In genomic region chr19:15649368-15649767, GRCm38 (mm10) we compare ENCODE assay signal across 9 mouse cellular contexts.
DNase-seq lines count a peak whose midpoint lies in the region; ATAC-seq and TF ChIP-seq lines count a peak whose summit lies in the region.
"Had no signal": no experiment of that assay in that cellular context is flagged by ENCODE, and none has a peak within 500 bp of the region (broad histone marks: within the 10 kb centered on the region; RNA-seq: fewer than 3 reads in every experiment).

No protein-coding gene starts in this region.

- H3K4me1 ChIP-seq in hindbrain, postnatal 0 days (ENCODE audit: insufficient read depth, low read length) = no peaks in the 10 kb centered on the region
- H3K4me1 ChIP-seq in hindbrain, embryonic 13.5 days (replicated peaks) = peaks cover 23% of the 10 kb centered on the region
- H3K4me1 ChIP-seq in ES-Bruce4 (ENCODE audit: control insufficient read depth, insufficient read depth, low read length) = no peaks in the 10 kb centered on the region
- no peaks in the 10 kb centered on the region for H3K4me1 ChIP-seq in limb, embryonic 11.5 days (ENCODE audit: control insufficient read depth, insufficient read depth, low read length)
- H3K4me1 ChIP-seq: lung, embryonic 15.5 days had no signal

- TF ChIP-seq CTCF in hindbrain, postnatal 0 days (IDR thresholded peaks at IDR 0.05; ENCODE audit: low read depth) = peak; percentile 80
- peak; percentile 49 for TF ChIP-seq CTCF in ES-Bruce4 (IDR thresholded peaks at IDR 0.05; ENCODE audit: low read depth, low read length)

- DNase-seq in hindbrain, postnatal 0 days (ENCODE audit: low spot score) = peak; percentile 66
- peak; percentile 45 for DNase-seq in 3T3-L1 (ENCODE audit: low read depth, low spot score)
- peak; percentile 80 for DNase-seq in embryo, embryonic 10 days (ENCODE audit: low spot score)
- peak; percentile 64 for DNase-seq in limb, embryonic 11.5 days (ENCODE audit: low spot score)
- DNase-seq in splenic B cell, adult 2 months (ENCODE audit: low read depth, low spot score) = peak; percentile 72
- no peak for DNase-seq in Muller cell, postnatal 12 days (ENCODE audit: inconsistent ontology term)

- TF ChIP-seq EP300 in ES-Bruce4 (IDR thresholded peaks at IDR 0.05; ENCODE audit: insufficient read depth, low read depth, low read length) = no peak

- H3K27ac ChIP-seq in hindbrain, postnatal 0 days = no peak overlapping the region
- no peak overlapping the region for H3K27ac ChIP-seq in hindbrain, embryonic 13.5 days
- no peak overlapping the region for H3K27ac ChIP-seq in ES-Bruce4 (ENCODE audit: insufficient read depth, low read length)
- H3K27ac ChIP-seq in limb, embryonic 11.5 days (replicated peaks; ENCODE audit: low read depth, low read length) = no peak overlapping the region
- H3K27ac ChIP-seq: lung, embryonic 15.5 days had no signal

- no peak overlapping the region for H3K4me2 ChIP-seq in hindbrain, postnatal 0 days (ENCODE audit: low read depth, low read length)
- H3K4me2 ChIP-seq in hindbrain, embryonic 13.5 days = no peak overlapping the region
- no peak overlapping the region for H3K4me2 ChIP-seq in limb, embryonic 11.5 days (ENCODE audit: low read depth, severe bottlenecking)
- H3K4me2 ChIP-seq: lung, embryonic 15.5 days had no signal

- H3K4me3 ChIP-seq in hindbrain, postnatal 0 days (ENCODE audit: low read length) = no peak overlapping the region
- no peak overlapping the region for H3K4me3 ChIP-seq in hindbrain, embryonic 13.5 days
- no peak overlapping the region for H3K4me3 ChIP-seq in ES-Bruce4 (ENCODE audit: low read depth, low read length)
- H3K4me3 ChIP-seq in limb, embryonic 11.5 days (ENCODE audit: low read depth, low read length) = no peak overlapping the region
- H3K4me3 ChIP-seq: lung, embryonic 15.5 days had no signal

- WGBS in hindbrain, postnatal 0 days = 16% methylated on average over 4 of the region's 4 CpGs
- 16% methylated on average over 4 of the region's 4 CpGs for whole genome bisulfite sequencing in hindbrain, embryonic 13.5 days
- 19% methylated on average over 4 of the region's 4 CpGs for WGBS in limb, embryonic 11.5 days

- H3K27me3 ChIP-seq in hindbrain, postnatal 0 days (ENCODE audit: insufficient read depth, low read length) = no peaks in the 10 kb centered on the region
- peaks cover 7% of the 10 kb centered on the region; the same call in 1 of the 2 replicates for H3K27me3 ChIP-seq in hindbrain, embryonic 13.5 days
- H3K27me3 ChIP-seq in ES-Bruce4 (ENCODE audit: control insufficient read depth, insufficient read depth, low read length, poor library complexity, severe bottlenecking) = no peaks in the 10 kb centered on the region
- no peaks in the 10 kb centered on the region for H3K27me3 ChIP-seq in limb, embryonic 11.5 days (ENCODE audit: control insufficient read depth, insufficient read depth, low read length)
- no peaks in the 10 kb centered on the region for H3K27me3 ChIP-seq in splenic B cell, adult 2 months (ENCODE audit: control insufficient read depth, insufficient read depth, low read length, poor library complexity, severe bottlenecking)
- H3K27me3 ChIP-seq: lung, embryonic 15.5 days had no signal

- TF ChIP-seq POLR2A in ES-Bruce4 (IDR thresholded peaks at IDR 0.05; ENCODE audit: insufficient read depth, low read length) = no peak

- H3K36me3 ChIP-seq in hindbrain, postnatal 0 days (ENCODE audit: insufficient read depth, low read length) = no peaks in the 10 kb centered on the region
- no peaks in the 10 kb centered on the region for H3K36me3 ChIP-seq in hindbrain, embryonic 13.5 days
- no peaks in the 10 kb centered on the region for H3K36me3 ChIP-seq in ES-Bruce4 (ENCODE audit: control insufficient read depth, insufficient read depth, low read length, poor library complexity, severe bottlenecking)
- no peaks in the 10 kb centered on the region for H3K36me3 ChIP-seq in limb, embryonic 11.5 days (ENCODE audit: control insufficient read depth, insufficient read depth, low read length)
- no peaks in the 10 kb centered on the region for H3K36me3 ChIP-seq in splenic B cell, adult 2 months (ENCODE audit: control insufficient read depth, insufficient read depth, low read length, poor library complexity, severe bottlenecking)
- H3K36me3 ChIP-seq: lung, embryonic 15.5 days had no signal

- ATAC-seq in hindbrain, postnatal 0 days = peak; percentile 52; the same call in 1 of the 2 replicates
- ATAC-seq in hindbrain, embryonic 13.5 days (ENCODE audit: low FRiP score) = no peak
- ATAC-seq in limb, embryonic 11.5 days (ENCODE audit: insufficient number of reproducible peaks, low FRiP score, low TSS enrichment, low read depth) = no peak

- H3K9ac ChIP-seq in hindbrain, postnatal 0 days (replicated peaks; ENCODE audit: low read length) = no peak overlapping the region
- no peak overlapping the region for H3K9ac ChIP-seq in hindbrain, embryonic 13.5 days
- H3K9ac ChIP-seq in ES-Bruce4 (ENCODE audit: low read depth, poor library complexity, severe bottlenecking) = no peak overlapping the region
- H3K9ac ChIP-seq in limb, embryonic 11.5 days (ENCODE audit: low read length) = no peak overlapping the region
- H3K9ac ChIP-seq: lung, embryonic 15.5 days had no signal

- H3K9me3 ChIP-seq in hindbrain, postnatal 0 days (ENCODE audit: low read length) = no peaks in the 10 kb centered on the region
- H3K9me3 ChIP-seq in hindbrain, embryonic 13.5 days = no peaks in the 10 kb centered on the region
- H3K9me3 ChIP-seq in ES-Bruce4 (replicated peaks; ENCODE audit: control insufficient read depth, insufficient read depth, low read length, poor library complexity, severe bottlenecking) = no peaks in the 10 kb centered on the region
- H3K9me3 ChIP-seq in limb, embryonic 11.5 days (ENCODE audit: control insufficient read depth, low read length) = no peaks in the 10 kb centered on the region
- H3K9me3 ChIP-seq: lung, embryonic 15.5 days had no signal
